Mouse (Mus musculus) kidney, embryonic 16.5 days (tissue): ENCODE measurements at regions not wholly inside any gene's neighbourhood (a gene's known extent, or its start where the extent isn't known, plus 50 kb on each side); places are given as distances from the start of the nearest gene placed in this dataset.

Experiments used
- ATAC-seq: fragments of 200-750 bp; cut with Nextera tagmentation; 2 replicates; pipeline ENCODE4 v1.8.0; 2017; ENCODE audit warnings: moderate TSS enrichment; ENCODE audit not compliant: low FRiP score, low TSS enrichment
- H3K27ac ChIP-seq: fragments of 300-500 bp; sonication (generic); 2 replicates; pipeline ENCODE4 v1.5.1; 2014; ENCODE audit warnings: low read length
- H3K27me3 ChIP-seq: fragments of 300-500 bp; sonication (generic); 2 replicates; pipeline ENCODE4 v1.6.1; 2014; ENCODE audit warnings: low read length, control low read depth, mixed read lengths; ENCODE audit not compliant: insufficient read depth
- H3K36me3 ChIP-seq: fragments of 300-500 bp; sonication (generic); 2 replicates; pipeline ENCODE4 v1.6.1; 2014; ENCODE audit warnings: low read length, control low read depth, mixed read lengths; ENCODE audit not compliant: insufficient read depth
- H3K4me1 ChIP-seq: fragments of 300-500 bp; sonication (generic); 2 replicates; pipeline ENCODE4 v1.6.1; 2014; ENCODE audit warnings: low read length, control low read depth, mixed read lengths; ENCODE audit not compliant: insufficient read depth
- H3K4me2 ChIP-seq: fragments of 300-500 bp; sonication (generic); replicated peaks from 2 replicates; pipeline ENCODE4 v1.6.1; 2014; ENCODE audit warnings: low read depth, low read length
- H3K4me3 ChIP-seq: fragments of 300-500 bp; sonication (generic); 2 replicates; pipeline ENCODE4 v1.5.1; 2014; ENCODE audit warnings: mild to moderate bottlenecking, low read length
- H3K9ac ChIP-seq: fragments of 300-500 bp; sonication (generic); replicated peaks from 2 replicates; pipeline ENCODE4 v1.6.1; 2014; ENCODE audit warnings: low read length
- H3K9me3 ChIP-seq: fragments of 300-500 bp; sonication (generic); 2 replicates; pipeline ENCODE4 v1.6.1; 2016; ENCODE audit warnings: low read length, control low read depth
- WGBS: fragments of 180-500 bp; shearing (Covaris S2); extraction: QIAGEN DNeasy Blood & Tissue Kit; methylation state at CpG from one replicate; pipeline ENCODE4 v1.1.7; 2014; 5-methylcytosine and 5-hydroxymethylcytosine counted together

DNA sequence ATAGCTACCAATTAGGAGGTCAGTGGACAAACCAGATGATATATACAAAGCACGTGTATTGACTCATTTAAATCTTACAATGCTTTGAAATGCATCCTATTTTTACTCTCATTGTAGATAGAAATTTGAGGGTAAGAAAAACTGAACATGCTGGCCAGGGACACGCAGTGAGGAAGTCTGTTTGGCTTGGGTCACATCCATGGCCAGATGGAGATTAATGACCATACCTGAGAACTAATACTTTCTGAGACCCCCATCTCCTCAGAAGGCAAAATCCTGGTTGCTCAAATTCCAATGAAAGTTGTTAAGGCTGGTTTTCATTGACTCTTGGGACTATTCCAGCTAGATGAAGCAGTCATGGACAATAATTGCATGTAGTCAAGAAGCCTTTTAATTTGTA lies 850.3 kb downstream of the Gsdmc2 start:
- Histone ChIP-seq H3K4me3 (no peak overlapping the region), H3K27me3 (no peaks in the 10 kb centered on the region), H3K9me3 (no peaks in the 10 kb centered on the region), H3K9ac (no peak overlapping the region), H3K36me3 (no peaks in the 10 kb centered on the region), H3K4me2 (no peak overlapping the region), H3K4me1 (no peaks in the 10 kb centered on the region), H3K27ac (no peak overlapping the region)
- no peak for ATAC-seq
- 88% methylated on average over 2 of the region's 2 CpGs for WGBS

GRCm38 (mm10) chr15:62986871-62987270 lies 858.1 kb downstream of the Gsdmc2 start:
- Histone ChIP-seq H3K4me3 (no peak overlapping the region), H3K4me1 (no peaks in the 10 kb centered on the region), H3K4me2 (no peak overlapping the region), H3K36me3 (no peaks in the 10 kb centered on the region), H3K9ac (no peak overlapping the region), H3K9me3 (no peaks in the 10 kb centered on the region), H3K27me3 (no peaks in the 10 kb centered on the region), H3K27ac (no peak overlapping the region)
- ATAC-seq = no peak
- WGBS = 76% methylated on average over 4 of the region's 4 CpGs

- whole genome bisulfite sequencing = 55% methylated on average over 7 of the region's 7 CpGs
- no peak for ATAC-seq
- no peaks in the 10 kb centered on the region for H3K36me3 ChIP-seq
- H3K4me1 ChIP-seq = no peaks in the 10 kb centered on the region
- H3K27ac ChIP-seq = no peak overlapping the region
- H3K4me3 ChIP-seq = no peak overlapping the region
- no peak overlapping the region for H3K4me2 ChIP-seq
- H3K27me3 ChIP-seq = no peaks in the 10 kb centered on the region
- H3K9ac ChIP-seq = no peak overlapping the region
- no peaks in the 10 kb centered on the region for H3K9me3 ChIP-seq
These were observed 858.8 kb downstream of the Gsdmc2 start for GRCm38 (mm10) chr15:62986147-62986546.

- no peak overlapping the region for H3K9ac ChIP-seq
- no peaks in the 10 kb centered on the region for H3K27me3 ChIP-seq
- H3K36me3 ChIP-seq = no peaks in the 10 kb centered on the region
- H3K27ac ChIP-seq = no peak overlapping the region
- no peaks in the 10 kb centered on the region for H3K9me3 ChIP-seq
- 81% methylated on average over 2 of the region's 2 CpGs for WGBS
- H3K4me3 ChIP-seq = no peak overlapping the region
- no peak for ATAC-seq
- H3K4me1 ChIP-seq = no peaks in the 10 kb centered on the region
- no peak overlapping the region for H3K4me2 ChIP-seq
These were observed 874.4 kb downstream of the Gsdmc2 start for GRCm38 (mm10) chr15:62970566-62970965.

GRCm38 (mm10) chr15:62962681-62963080 lies 882.3 kb downstream of the Gsdmc2 start:
- Histone ChIP-seq H3K9ac (no peak overlapping the region), H3K36me3 (no peaks in the 10 kb centered on the region), H3K4me3 (no peak overlapping the region), H3K9me3 (no peaks in the 10 kb centered on the region), H3K27me3 (no peaks in the 10 kb centered on the region), H3K4me1 (no peaks in the 10 kb centered on the region), H3K27ac (no peak overlapping the region), H3K4me2 (no peak overlapping the region)
- WGBS = 63% methylated on average over 5 of the region's 5 CpGs
- ATAC-seq = no peak

- Histone ChIP-seq H3K27me3 (no peaks in the 10 kb centered on the region), H3K4me1 (no peaks in the 10 kb centered on the region), H3K4me3 (no peak overlapping the region), H3K9ac (no peak overlapping the region), H3K9me3 (no peaks in the 10 kb centered on the region), H3K27ac (no peak overlapping the region), H3K4me2 (no peak overlapping the region), H3K36me3 (no peaks in the 10 kb centered on the region)
- WGBS = 86% methylated on average over 1 of the region's 1 CpGs
- ATAC-seq = no peak
These were observed 884.4 kb downstream of the Gsdmc2 start for GRCm38 (mm10) chr15:62960623-62961022.

GRCm38 (mm10) chr15:62958506-62959330 lies 886.3 kb downstream of the Gsdmc2 start:
- no peak overlapping the region for H3K4me2 ChIP-seq
- no peak for ATAC-seq
- WGBS = 95% methylated on average over 2 of the region's 2 CpGs

GRCm38 (mm10) chr15:62954889-62955288 lies 890.1 kb downstream of the Gsdmc2 start:
- no peak for ATAC-seq
- H3K27me3 ChIP-seq = no peaks in the 10 kb centered on the region
- H3K9ac ChIP-seq = no peak overlapping the region
- no peaks in the 10 kb centered on the region for H3K9me3 ChIP-seq
- no peak overlapping the region for H3K4me2 ChIP-seq
- 93% methylated on average over 1 of the region's 1 CpGs for WGBS
- no peaks in the 10 kb centered on the region for H3K36me3 ChIP-seq
- no peak overlapping the region for H3K4me3 ChIP-seq
- H3K4me1 ChIP-seq = peaks cover 11% of the 10 kb centered on the region; the same call in 1 of the 2 replicates
- no peak overlapping the region for H3K27ac ChIP-seq

More at GRCm38 (mm10) chr15:62958506-62959330, 886.3 kb downstream of the Gsdmc2 start:
- no peaks in the 10 kb centered on the region for H3K9me3 ChIP-seq
- peaks cover under 1% of the 10 kb centered on the region; the same call in 1 of the 2 replicates for H3K4me1 ChIP-seq
- no peaks in the 10 kb centered on the region for H3K36me3 ChIP-seq
- no peak overlapping the region for H3K27ac ChIP-seq
- no peak overlapping the region for H3K9ac ChIP-seq
- H3K4me3 ChIP-seq = no peak overlapping the region
- H3K27me3 ChIP-seq = no peaks in the 10 kb centered on the region

GRCm38 (mm10) chr15:62954322-62954820 lies 890.6 kb downstream of the Gsdmc2 start:
- ATAC-seq = no peak

More at GRCm38 (mm10) chr15:62954322-62954820, 890.6 kb downstream of the Gsdmc2 start:
- no peak overlapping the region for H3K4me3 ChIP-seq
- H3K4me1 ChIP-seq = peaks cover 11% of the 10 kb centered on the region; the same call in 1 of the 2 replicates
- no peaks in the 10 kb centered on the region for H3K9me3 ChIP-seq
- no peaks in the 10 kb centered on the region for H3K36me3 ChIP-seq
- H3K27ac ChIP-seq = no peak overlapping the region
- 79% methylated on average over 9 of the region's 9 CpGs for WGBS
- H3K4me2 ChIP-seq = no peak overlapping the region
- H3K27me3 ChIP-seq = no peaks in the 10 kb centered on the region
- no peak overlapping the region for H3K9ac ChIP-seq
